Mouse (Mus musculus): ENCODE results near the gene Papss1.

DNA sequence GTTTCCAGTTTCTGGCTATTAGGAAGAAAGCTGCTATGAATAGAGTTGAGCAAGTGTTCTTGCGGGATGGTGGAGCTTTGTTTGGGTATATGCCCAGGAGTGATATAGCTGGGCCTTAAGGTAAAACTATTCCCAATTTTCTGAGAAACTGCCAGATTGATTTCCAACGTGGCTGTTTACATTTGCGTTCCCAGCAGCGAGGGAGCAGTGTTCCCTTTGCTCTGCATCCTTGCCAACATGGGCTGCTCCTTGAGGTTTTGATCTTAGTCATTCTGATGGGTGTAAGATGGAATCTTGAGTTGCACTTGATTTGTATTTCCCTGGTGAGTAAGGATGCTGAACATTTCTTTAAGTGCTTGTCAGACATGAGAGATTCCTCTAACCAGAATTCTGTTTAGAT, 14.5 kb upstream of the Papss1 start:
- TF ChIP-seq POLR2A (IDR thresholded peaks at IDR 0.05; ENCODE audit: extremely low read depth, insufficient read depth, low read length) (no peak), CTCF (IDR thresholded peaks at IDR 0.05; ENCODE audit: extremely low read depth, insufficient read depth, low read length) (no peak)

Data from cortical plate, adult 2 months (tissue).